Mouse (Mus musculus) C2C12 (cell line): ENCODE measurements at regions not wholly inside any gene's neighbourhood (a gene's known extent, or its start where the extent isn't known, plus 50 kb on each side); places are given as distances from the start of the nearest gene placed in this dataset.

Experiments
- H3K27me3 ChIP-seq: one replicate; pipeline ENCODE4 v1.6.1; 2011; ENCODE audit not compliant: control insufficient read depth, insufficient read depth, insufficient read length
- H3K36me3 ChIP-seq: one replicate; pipeline ENCODE4 v1.6.1; 2011; ENCODE audit not compliant: control insufficient read depth, insufficient read depth
- H3K4me3 ChIP-seq: one replicate; pipeline ENCODE4 v1.5.1; 2011; ENCODE audit warnings: mild to moderate bottlenecking, control low read depth; ENCODE audit not compliant: poor library complexity, insufficient read depth, severe bottlenecking
- H3K79me2 ChIP-seq: one replicate; pipeline ENCODE4 v1.6.1; 2011; ENCODE audit not compliant: control insufficient read depth, insufficient read depth
- H3K79me3 ChIP-seq: one replicate; pipeline ENCODE4 v1.6.1; 2011; ENCODE audit warnings: low read depth, control low read depth
- H3ac ChIP-seq: one replicate; pipeline ENCODE3; 2011; ENCODE audit warnings: low read depth; ENCODE audit not compliant: control insufficient read depth, insufficient read length
- CEBPB ChIP-seq: IDR thresholded peaks from one replicate; pipeline ENCODE4 v1.6.1; 2011; ENCODE audit warnings: low read depth, mild to moderate bottlenecking, control low read depth, moderate library complexity
- CTCF ChIP-seq: IDR thresholded peaks from one replicate; pipeline ENCODE4 v1.5.1; 2011; ENCODE audit not compliant: control insufficient read depth, insufficient read depth, insufficient read length
- FOSL1 ChIP-seq: IDR thresholded peaks from one replicate; pipeline ENCODE4 v1.8.0; 2011; ENCODE audit warnings: mild to moderate bottlenecking, low read length; ENCODE audit not compliant: poor library complexity, insufficient read depth, severe bottlenecking
- MAX ChIP-seq: IDR thresholded peaks from one replicate; pipeline ENCODE4 v1.6.1; 2011; ENCODE audit warnings: mild to moderate bottlenecking, control low read depth
- MYOD1 ChIP-seq: IDR thresholded peaks from one replicate; pipeline ENCODE4 v1.6.1; 2011; ENCODE audit warnings: low read depth; ENCODE audit not compliant: control insufficient read depth, insufficient read length
- MYOG ChIP-seq: IDR thresholded peaks from one replicate; pipeline ENCODE4 v1.6.1; 2011; ENCODE audit not compliant: control insufficient read depth, insufficient read length; ENCODE audit errors: extremely low read depth
- USF1 ChIP-seq: IDR thresholded peaks from one replicate; pipeline ENCODE4 v1.6.1; 2011; ENCODE audit warnings: low read depth, mild to moderate bottlenecking, control low read depth, moderate library complexity

GRCm38 (mm10) chr16:86302451-86303145 is 401.0 kb upstream of the Adamts5 start:
- Histone ChIP-seq H3ac (no peak overlapping the region), H3K36me3 (no peaks in the 10 kb centered on the region), H3K27me3 (no peaks in the 10 kb centered on the region), H3K79me2 (no peaks in the 10 kb centered on the region), H3K4me3 (no peak overlapping the region), H3K79me3 (no peaks in the 10 kb centered on the region)
- TF ChIP-seq USF1 (no peak), MYOD1 (no peak), CEBPB (no peak), MYOG (no peak), FOSL1 (no peak), CTCF (no peak), MAX (no peak)

GRCm38 (mm10) chr16:86294436-86294835 is 392.8 kb upstream of the Adamts5 start:
- H3K79me2 ChIP-seq: no peaks in the 10 kb centered on the region
- no peaks in the 10 kb centered on the region for H3K36me3 ChIP-seq
- no peaks in the 10 kb centered on the region for H3K79me3 ChIP-seq
- no peak for TF ChIP-seq MYOD1
- TF ChIP-seq USF1: no peak
- TF ChIP-seq MAX: no peak
- no peak for TF ChIP-seq MYOG
- TF ChIP-seq CTCF: no peak
- TF ChIP-seq CEBPB: no peak
- TF ChIP-seq FOSL1: no peak
- no peak overlapping the region for H3ac ChIP-seq
- no peaks in the 10 kb centered on the region for H3K27me3 ChIP-seq
- H3K4me3 ChIP-seq: no peak overlapping the region

GRCm38 (mm10) chr16:86281326-86281725 is 379.7 kb upstream of the Adamts5 start:
- H3K4me3 ChIP-seq: no peak overlapping the region
- no peaks in the 10 kb centered on the region for H3K27me3 ChIP-seq

GRCm38 (mm10) chr16:86277031-86277430 is 375.4 kb upstream of the Adamts5 start:
- H3K27me3 ChIP-seq: no peaks in the 10 kb centered on the region
- no peaks in the 10 kb centered on the region for H3K79me2 ChIP-seq
- H3K4me3 ChIP-seq: no peak overlapping the region
- H3ac ChIP-seq: no peak overlapping the region
- no peaks in the 10 kb centered on the region for H3K79me3 ChIP-seq
- TF ChIP-seq MYOD1: no peak
- no peak for TF ChIP-seq USF1
- TF ChIP-seq CTCF: no peak
- TF ChIP-seq MAX: no peak
- no peak for TF ChIP-seq MYOG
- TF ChIP-seq CEBPB: no peak
- no peak for TF ChIP-seq FOSL1
- no peaks in the 10 kb centered on the region for H3K36me3 ChIP-seq

More at GRCm38 (mm10) chr16:86281326-86281725, 379.7 kb upstream of the Adamts5 start:
- H3K36me3 ChIP-seq: no peaks in the 10 kb centered on the region
- TF ChIP-seq MYOG: no peak
- TF ChIP-seq MYOD1: no peak
- TF ChIP-seq FOSL1: no peak
- no peak for TF ChIP-seq CEBPB
- no peak for TF ChIP-seq USF1
- no peak for TF ChIP-seq MAX
- no peak for TF ChIP-seq CTCF
- H3K79me3 ChIP-seq: no peaks in the 10 kb centered on the region
- H3K79me2 ChIP-seq: no peaks in the 10 kb centered on the region
- H3ac ChIP-seq: no peak overlapping the region

GRCm38 (mm10) chr16:86261612-86262011 is 360.0 kb upstream of the Adamts5 start:
- Histone ChIP-seq H3ac (no peak overlapping the region), H3K4me3 (no peak overlapping the region), H3K27me3 (no peaks in the 10 kb centered on the region), H3K79me3 (no peaks in the 10 kb centered on the region), H3K79me2 (no peaks in the 10 kb centered on the region), H3K36me3 (no peaks in the 10 kb centered on the region)
- TF ChIP-seq CTCF (no peak), MAX (no peak)

GRCm38 (mm10) chr16:86252630-86253029 is 351.0 kb upstream of the Adamts5 start:
- Histone ChIP-seq H3K79me3 (no peaks in the 10 kb centered on the region), H3K79me2 (no peaks in the 10 kb centered on the region), H3K27me3 (no peaks in the 10 kb centered on the region), H3K4me3 (no peak overlapping the region), H3ac (no peak overlapping the region), H3K36me3 (no peaks in the 10 kb centered on the region)
- TF ChIP-seq MYOG (no peak), USF1 (no peak), CEBPB (no peak), CTCF (no peak), FOSL1 (no peak), MYOD1 (no peak)
